Mouse (Mus musculus): ENCODE results near the gene Pithd1. TPM values are rescaled to one million over a fixed set of nuclear protein-coding genes. Genes with fewer than 3 reads are reported as not detected.

Gene Pithd1
- polyA plus RNA-seq, 1 experiment from 2014 or later: 69.6 TPM

DNA sequence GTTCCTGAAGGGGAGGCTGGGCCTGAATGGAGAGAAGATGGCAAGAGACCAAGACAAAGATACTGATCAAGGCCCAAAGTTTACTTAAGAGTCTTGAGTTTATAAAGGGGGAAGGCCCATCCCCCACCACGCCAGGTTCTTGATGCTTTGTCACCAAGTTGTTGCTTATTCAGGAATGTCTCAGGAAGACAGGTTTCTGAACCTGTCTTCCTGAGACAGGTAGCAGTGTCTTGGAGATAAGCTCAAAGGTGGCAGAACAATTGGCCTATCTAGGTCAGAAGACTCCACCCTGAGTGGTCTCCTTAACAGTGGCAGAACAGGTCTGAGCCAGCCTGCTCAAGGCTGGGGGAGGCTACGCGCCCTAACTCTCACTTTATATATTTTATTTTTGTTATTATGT lies 60.2 kb downstream of the Pithd1 start:
- H3K27ac ChIP-seq: no peak overlapping the region
- no peak for ATAC-seq (ENCODE audit: insufficient number of reproducible peaks, insufficient read depth, low FRiP score, low TSS enrichment, low read depth)
- H3K36me3 ChIP-seq: peaks cover 41% of the 10 kb centered on the region
- H3K4me1 ChIP-seq (replicated peaks): peaks cover 5% of the 10 kb centered on the region; the same call in 1 of the 2 replicates
- no peak overlapping the region for H3K4me2 ChIP-seq
- no peak overlapping the region for H3K9ac ChIP-seq (replicated peaks)
- no peak overlapping the region for H3K4me3 ChIP-seq (replicated peaks)
- no peaks in the 10 kb centered on the region for H3K27me3 ChIP-seq
- WGBS: 91% methylated on average over 3 of the region's 3 CpGs
- no peaks in the 10 kb centered on the region for H3K9me3 ChIP-seq

DNA sequence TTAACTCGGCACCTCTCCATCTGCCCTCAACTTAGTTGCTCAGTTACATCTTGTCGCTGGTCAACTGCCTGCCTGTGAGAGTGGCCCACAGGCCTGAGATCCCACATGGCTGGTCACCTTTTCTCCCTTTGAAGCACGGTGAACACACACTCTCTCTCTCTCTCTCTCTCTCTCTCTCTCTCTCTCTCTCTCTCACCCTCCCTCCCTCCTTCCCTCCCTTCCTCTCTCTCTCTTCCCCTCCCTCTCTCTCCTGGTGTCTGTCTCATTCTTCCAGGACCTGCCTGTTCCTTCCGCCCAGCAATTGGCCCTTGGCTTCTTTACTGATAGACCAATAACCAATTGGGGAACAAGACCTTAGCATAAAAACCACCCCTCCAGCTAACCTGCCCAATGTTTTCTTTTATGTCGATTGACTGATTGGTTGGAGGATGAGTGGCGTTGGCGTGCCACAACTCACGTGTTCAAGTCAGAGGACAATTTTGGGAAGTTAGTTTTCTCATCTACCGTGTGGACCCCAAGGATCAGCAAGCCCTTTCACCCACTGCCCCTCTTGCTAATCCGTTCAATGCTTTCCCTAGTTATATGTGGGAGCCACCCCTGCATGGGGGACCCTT lies 60.8 kb downstream of the Pithd1 start:
- H3K36me3 ChIP-seq: peaks cover 36% of the 10 kb centered on the region
- H3K27ac ChIP-seq: no peak overlapping the region
- H3K27me3 ChIP-seq: no peaks in the 10 kb centered on the region
- H3K4me2 ChIP-seq: no peak overlapping the region
- ATAC-seq (ENCODE audit: insufficient number of reproducible peaks, insufficient read depth, low FRiP score, low TSS enrichment, low read depth): no peak
- WGBS: 85% methylated on average over 10 of the region's 10 CpGs
- no peak overlapping the region for H3K4me3 ChIP-seq (replicated peaks)
- H3K4me1 ChIP-seq (replicated peaks): peaks cover 10% of the 10 kb centered on the region; the same call in 1 of the 2 replicates
- no peak overlapping the region for H3K9ac ChIP-seq (replicated peaks)
- H3K9me3 ChIP-seq: no peaks in the 10 kb centered on the region

Other genes with a start within 250 kb of the Pithd1 start
- gene Myom3, start 227.5 kb downstream of the Pithd1 start, polyA plus RNA-seq (2016; fragmentation: Nextera tagmentation; extraction: Ambion mirVana): 2.0 and 2.4 TPM in 2 replicates
- 392 and 402 TPM in 2 replicates for gene Srsf10, start 131.5 kb downstream of the Pithd1 start, polyA plus RNA-seq (2016; fragmentation: Nextera tagmentation; extraction: Ambion mirVana)
- gene Pnrc2, start 113.4 kb downstream of the Pithd1 start, polyA plus RNA-seq (2016; fragmentation: Nextera tagmentation; extraction: Ambion mirVana): 209 and 220 TPM in 2 replicates
- gene Cnr2, start 91.9 kb downstream of the Pithd1 start, polyA plus RNA-seq (2016; fragmentation: Nextera tagmentation; extraction: Ambion mirVana): 0.22 and 0.45 TPM in 2 replicates
- 47.0 and 51.0 TPM in 2 replicates for gene Fuca1, start 66.5 kb downstream of the Pithd1 start, polyA plus RNA-seq (2016; fragmentation: Nextera tagmentation; extraction: Ambion mirVana)
- 78.5 and 81.5 TPM in 2 replicates for gene Hmgcl, start 40.8 kb downstream of the Pithd1 start, polyA plus RNA-seq (2016; fragmentation: Nextera tagmentation; extraction: Ambion mirVana)
- 32.1 and 33.3 TPM in 2 replicates for gene Gale, start 23.5 kb downstream of the Pithd1 start, polyA plus RNA-seq (2016; fragmentation: Nextera tagmentation; extraction: Ambion mirVana)
- 126 and 127 TPM in 2 replicates for gene Lypla2, start 14.6 kb downstream of the Pithd1 start, polyA plus RNA-seq (2016; fragmentation: Nextera tagmentation; extraction: Ambion mirVana)
- gene Eloa, start 34.5 kb upstream of the Pithd1 start, polyA plus RNA-seq (2016; fragmentation: Nextera tagmentation; extraction: Ambion mirVana): 40.6 and 45.3 TPM in 2 replicates
- 442 and 453 TPM in 2 replicates for gene Rpl11, start 66.2 kb upstream of the Pithd1 start, polyA plus RNA-seq (2016; fragmentation: Nextera tagmentation; extraction: Ambion mirVana)
- gene Id3, start 156.2 kb upstream of the Pithd1 start, polyA plus RNA-seq (2016; fragmentation: Nextera tagmentation; extraction: Ambion mirVana): 652 and 658 TPM in 2 replicates
- gene E2f2, start 185.1 kb upstream of the Pithd1 start, polyA plus RNA-seq (2016; fragmentation: Nextera tagmentation; extraction: Ambion mirVana): 10.6 and 10.8 TPM in 2 replicates
- gene Asap3, start 219.1 kb upstream of the Pithd1 start, polyA plus RNA-seq (2016; fragmentation: Nextera tagmentation; extraction: Ambion mirVana): 9.9 and 11.3 TPM in 2 replicates

Measured in limb, embryonic 12.5 days (tissue).